Mouse (Mus musculus): ENCODE results near the gene Gm6358. TPM values are rescaled to one million over a fixed set of nuclear protein-coding genes. Genes with fewer than 3 reads are reported as not detected.

Gm6358 gene
- not detected in 2 replicates for polyA plus RNA-seq (2012; rRNA removed)

GRCm38 (mm10) chr16:89140551-89140950, at the start of gene Gm6358:
Gene Gm6358 (plus strand): TSS chr16:89140851.

GRCm38 (mm10) chr16:89150786-89151185, 10.1 kb downstream of the Gm6358 start, which contains the start of gene Gm10061:
Gene Gm10061 (plus strand): TSS chr16:89151086.

GRCm38 (mm10) chr16:89157652-89158051, 17.0 kb downstream of the Gm6358 start, which contains the start of gene Gm9789:
Gene Gm9789 (plus strand): TSS chr16:89157952.

GRCm38 (mm10) chr16:89169190-89169589, 28.5 kb downstream of the Gm6358 start, which contains the start of gene Gm7735:
Gene Gm7735 (plus strand): TSS chr16:89169490.

GRCm38 (mm10) chr16:89174435-89174834, 33.8 kb downstream of the Gm6358 start, which contains the start of gene 1110057P08Rik:
Gene 1110057P08Rik (plus strand): TSS chr16:89174735.

Other genes starting within 250 kb of the Gm6358 start
- gene Krtap19-5, start 244.4 kb upstream of the Gm6358 start, polyA plus RNA-seq (2012; rRNA removed), result not detected in 2 replicates
- not detected in 2 replicates for gene Krtap19-9b, start 208.6 kb upstream of the Gm6358 start, polyA plus RNA-seq (2012; rRNA removed)
- gene Krtap16-3, start 178.0 kb upstream of the Gm6358 start, polyA plus RNA-seq (2012; rRNA removed), result not detected in 2 replicates
- not detected in 2 replicates for gene Krtap22-2, start 130.1 kb upstream of the Gm6358 start, polyA plus RNA-seq (2012; rRNA removed)
- not detected in 2 replicates for gene Gm10229, start 125.6 kb upstream of the Gm6358 start, polyA plus RNA-seq (2012; rRNA removed)
- gene Krtap6-1, start 109.2 kb upstream of the Gm6358 start, polyA plus RNA-seq (2012; rRNA removed), result not detected in 2 replicates
- not detected in 2 replicates for gene Gm10228, start 99.4 kb upstream of the Gm6358 start, polyA plus RNA-seq (2012; rRNA removed)
- not detected in 2 replicates for gene Krtap6-5, start 93.0 kb upstream of the Gm6358 start, polyA plus RNA-seq (2012; rRNA removed)
- not detected in 2 replicates for gene 1110025L11Rik, start 76.8 kb upstream of the Gm6358 start, polyA plus RNA-seq (2012; rRNA removed)
- gene Krtap6-3, start 56.8 kb upstream of the Gm6358 start, polyA plus RNA-seq (2012; rRNA removed), result not detected in 2 replicates
- not detected in 2 replicates for gene Gm10061, start 10.2 kb downstream of the Gm6358 start, polyA plus RNA-seq (2012; rRNA removed)
- gene Gm9789, start 17.1 kb downstream of the Gm6358 start, polyA plus RNA-seq (2012; rRNA removed), result not detected in 2 replicates
- not detected in 2 replicates for gene Gm7735, start 28.6 kb downstream of the Gm6358 start, polyA plus RNA-seq (2012; rRNA removed)
- not detected in 2 replicates for gene 1110057P08Rik, start 33.9 kb downstream of the Gm6358 start, polyA plus RNA-seq (2012; rRNA removed)
- not detected in 2 replicates for gene Krtap20-2, start 65.0 kb downstream of the Gm6358 start, polyA plus RNA-seq (2012; rRNA removed)

Measured in liver, embryonic 18 days (tissue).